Mouse (Mus musculus) bone marrow macrophage, adult 2 months (primary cell): ENCODE measurements at regions not wholly inside any gene's neighbourhood (a gene's known extent, or its start where the extent isn't known, plus 50 kb on each side); places are given as distances from the start of the nearest gene placed in this dataset.

Experiments
- H3K27ac ChIP-seq: 2 replicates; pipeline ENCODE4 v1.5.1; 2012; ENCODE audit warnings: low read depth, low read length; ENCODE audit not compliant: insufficient read depth
- H3K4me1 ChIP-seq: 2 replicates; pipeline ENCODE4 v1.6.1; 2012; ENCODE audit warnings: low read length; ENCODE audit not compliant: control insufficient read depth, insufficient read depth
- H3K4me3 ChIP-seq: 2 replicates; pipeline ENCODE4 v1.5.1; 2012; ENCODE audit warnings: mild to moderate bottlenecking, low read length, moderate library complexity; ENCODE audit not compliant: insufficient read depth
- CTCF ChIP-seq: IDR thresholded peaks from 2 replicates; pipeline ENCODE4 v1.5.1; 2012; ENCODE audit warnings: low read depth, mild to moderate bottlenecking, low read length, moderate library complexity
- POLR2A ChIP-seq: IDR thresholded peaks from 2 replicates; pipeline ENCODE4 v1.6.1; 2012; ENCODE audit warnings: mild to moderate bottlenecking, low read depth, low read length, borderline replicate concordance

DNA sequence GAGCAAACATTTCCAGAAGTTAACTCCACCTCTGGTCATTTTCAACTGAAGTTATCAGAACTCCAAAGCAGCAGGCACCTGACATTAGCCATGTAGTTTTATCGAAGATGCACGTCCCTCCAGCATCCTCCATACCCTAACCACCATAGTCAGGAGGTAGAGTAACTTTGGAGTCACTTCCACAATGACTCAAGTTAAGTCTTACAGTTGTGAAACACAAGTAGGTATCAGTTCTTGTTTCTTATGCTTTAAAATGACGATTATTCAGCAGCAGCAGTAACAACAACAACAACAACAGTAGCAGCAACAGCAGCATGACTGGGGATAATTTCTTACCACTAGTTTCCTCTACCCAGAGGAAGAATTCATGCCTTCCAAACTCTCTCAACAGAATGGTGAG, 51.3 kb upstream of the Tank start:
- TF ChIP-seq CTCF (no peak), POLR2A (no peak)
- H3K27ac ChIP-seq = no peak overlapping the region
- H3K4me1 ChIP-seq = peaks cover 10% of the 10 kb centered on the region
- H3K4me3 ChIP-seq = no peak overlapping the region

DNA sequence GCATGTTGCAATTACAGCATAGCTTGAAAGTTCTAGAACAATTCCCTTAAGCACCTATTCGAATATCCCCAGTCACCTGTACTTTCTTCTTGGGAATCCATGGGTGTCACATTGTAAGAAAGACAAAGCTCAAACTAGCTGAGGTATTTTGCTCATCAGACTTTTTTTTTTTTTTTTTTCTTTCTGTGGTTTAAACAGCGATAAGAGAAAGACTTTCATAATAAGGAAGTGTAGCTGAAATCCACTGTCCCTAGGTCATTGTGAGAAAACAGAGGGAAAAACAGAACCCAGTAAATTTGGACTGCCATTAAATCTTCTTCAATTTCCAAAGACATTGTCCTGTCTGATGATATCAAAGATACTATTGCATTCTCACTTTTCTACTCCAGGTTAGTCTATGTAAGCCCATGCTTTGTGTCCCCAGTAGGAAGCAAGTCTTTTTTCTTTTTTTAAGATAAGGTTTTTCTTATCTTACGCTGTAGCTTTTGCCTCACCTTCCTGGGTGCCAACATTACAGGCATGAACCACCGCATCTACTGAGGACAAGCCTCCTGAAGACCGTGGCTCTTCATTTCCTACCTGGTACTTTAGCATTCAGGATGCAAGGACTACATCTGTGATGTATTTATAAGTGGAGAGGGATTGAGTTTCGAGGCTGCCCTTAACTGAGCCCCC, 54.2 kb upstream of the Tank start:
- Histone ChIP-seq H3K27ac (no peak overlapping the region), H3K4me1 (peaks cover 10% of the 10 kb centered on the region), H3K4me3 (no peak overlapping the region)
- no peak for TF ChIP-seq CTCF
- no peak for TF ChIP-seq POLR2A

DNA sequence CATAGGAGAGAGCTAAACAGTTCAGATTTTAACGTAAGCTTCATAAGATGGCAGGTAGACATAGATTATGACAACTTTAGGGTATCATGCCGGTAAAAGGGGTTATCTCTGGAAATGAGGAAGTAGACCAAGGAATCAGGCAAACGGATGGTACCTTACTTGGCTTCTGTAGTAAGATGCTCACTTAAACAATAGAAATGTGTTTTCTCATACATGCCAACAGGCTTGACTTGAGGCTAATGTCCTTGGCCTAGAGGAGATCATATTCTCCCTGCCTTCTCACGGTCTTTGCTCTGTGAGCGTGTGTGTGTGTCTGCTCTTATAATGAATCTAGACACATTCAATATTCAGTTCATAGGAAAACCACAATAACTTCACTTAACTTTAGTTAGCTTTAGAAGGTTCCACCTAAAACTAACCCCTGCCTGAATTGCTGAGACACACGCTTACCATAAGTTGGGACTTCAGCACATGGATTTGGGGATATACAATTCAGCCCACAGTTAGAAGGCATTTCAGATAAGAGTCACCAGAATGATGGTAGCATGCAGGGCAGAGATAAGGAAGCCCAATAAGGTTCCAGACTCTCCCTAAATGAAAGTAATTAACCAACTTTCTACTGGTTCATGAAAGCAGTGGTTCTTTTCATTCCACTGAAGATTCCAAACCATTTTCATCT, 63.8 kb upstream of the Tank start:
- Histone ChIP-seq H3K4me3 (0 out of 2 replicates have a peak overlapping the region, but pooled peaks have one; percentile 14), H3K27ac (peak overlapping the region; percentile 95), H3K4me1 (peaks cover 23% of the 10 kb centered on the region)
- no peak for TF ChIP-seq CTCF
- no peak for TF ChIP-seq POLR2A

DNA sequence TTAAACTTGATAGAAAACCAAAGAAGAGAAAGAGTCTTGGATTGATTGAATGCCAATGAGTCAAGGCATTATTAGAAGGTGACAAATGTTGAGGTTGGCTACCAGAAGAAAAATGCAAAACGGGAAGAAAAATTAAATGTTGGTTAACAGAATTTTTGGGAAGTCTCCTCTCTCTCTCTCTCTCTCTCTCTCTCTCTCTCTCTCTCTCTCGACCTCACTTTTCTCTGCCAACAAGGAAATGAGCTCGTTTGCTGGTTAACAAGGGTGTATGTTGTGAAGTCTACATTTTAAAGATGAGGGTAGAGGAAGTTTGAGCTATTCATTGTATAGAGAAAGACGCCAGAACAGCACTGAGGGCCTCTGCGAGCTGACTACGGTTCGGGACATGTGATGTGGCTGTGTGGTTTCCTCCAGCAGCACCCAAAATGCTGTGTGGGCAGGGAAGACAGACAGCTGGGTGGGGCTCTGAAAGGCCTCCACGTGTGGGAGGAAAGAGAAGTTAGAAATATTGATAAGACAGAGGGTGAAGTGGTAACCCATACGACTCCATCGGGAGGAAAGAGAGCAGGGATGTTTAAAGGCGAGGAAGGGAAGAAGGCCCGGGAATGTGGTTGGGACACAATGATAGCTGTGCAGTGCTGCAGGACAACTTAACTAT, 64.5 kb upstream of the Tank start:
- H3K4me3 ChIP-seq = 0 out of 2 replicates have a peak overlapping the region, but pooled peaks have one; percentile 14
- peaks cover 23% of the 10 kb centered on the region for H3K4me1 ChIP-seq
- H3K27ac ChIP-seq = peak overlapping the region; percentile 95
- TF ChIP-seq POLR2A (no peak), CTCF (no peak)

DNA sequence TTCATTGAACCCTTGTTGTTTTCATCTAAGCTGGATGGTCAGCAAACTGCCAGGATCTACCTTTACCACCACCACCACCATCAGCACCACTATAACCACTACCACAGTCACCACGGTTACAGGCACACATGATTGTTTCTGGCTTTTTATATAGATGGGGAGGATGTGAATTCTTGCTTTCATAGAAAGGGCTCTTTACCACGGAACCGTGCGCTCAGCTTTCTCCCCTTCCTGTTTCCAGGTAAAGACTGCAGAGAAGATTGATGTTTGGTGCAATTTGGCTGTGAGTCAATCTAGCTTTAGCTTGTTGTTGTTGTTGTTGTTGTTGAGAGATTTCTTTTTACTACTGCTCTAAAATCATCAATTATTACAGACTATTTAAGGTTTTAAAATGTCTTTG, 74.8 kb upstream of the Tank start:
- H3K4me1 ChIP-seq = no peaks in the 10 kb centered on the region
- TF ChIP-seq POLR2A (no peak), CTCF (no peak)
- no peak overlapping the region for H3K4me3 ChIP-seq
- no peak overlapping the region for H3K27ac ChIP-seq

DNA sequence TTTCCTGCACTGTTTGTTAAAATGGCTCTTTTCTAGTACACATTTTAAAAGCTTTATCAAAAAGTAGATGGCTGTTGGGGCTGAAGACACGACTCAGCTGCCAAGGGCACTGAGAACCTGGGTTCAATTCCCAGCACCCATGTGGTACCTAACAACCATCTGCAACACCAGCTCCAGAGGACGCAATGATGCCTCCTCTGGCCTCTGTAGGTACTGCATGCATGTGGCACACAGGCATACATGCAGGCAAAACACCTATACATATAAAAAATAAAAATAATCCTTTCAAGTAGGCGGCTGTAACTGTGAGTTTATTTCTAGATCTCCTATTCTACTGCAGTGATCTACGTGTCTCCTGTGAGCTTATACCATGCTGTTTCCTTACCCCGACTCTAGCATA, 76.5 kb upstream of the Tank start:
- TF ChIP-seq POLR2A (no peak), CTCF (no peak)
- H3K4me1 ChIP-seq = 0 out of 2 replicates have a peak, but pooled peaks cover 2% of the 10 kb centered on the region
- no peak overlapping the region for H3K4me3 ChIP-seq
- no peak overlapping the region for H3K27ac ChIP-seq

DNA sequence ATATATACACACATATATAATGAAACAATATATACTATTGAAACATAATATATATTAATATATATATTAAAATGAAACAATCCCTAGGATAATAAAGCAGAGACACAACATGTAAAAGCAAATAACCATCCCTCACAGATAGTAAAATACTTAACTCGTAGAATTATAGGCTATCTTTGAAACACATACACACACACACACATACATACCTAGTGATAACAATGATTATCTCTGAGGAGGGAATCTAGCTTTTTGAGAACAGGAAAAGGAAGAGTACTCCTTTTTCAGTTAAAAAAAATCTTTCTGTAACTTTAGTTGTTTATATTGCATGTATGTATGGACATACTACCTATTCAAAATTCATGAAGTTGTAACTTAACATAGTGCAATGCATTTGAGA, 79.1 kb upstream of the Tank start:
- TF ChIP-seq POLR2A = no peak
- no peak for TF ChIP-seq CTCF

DNA sequence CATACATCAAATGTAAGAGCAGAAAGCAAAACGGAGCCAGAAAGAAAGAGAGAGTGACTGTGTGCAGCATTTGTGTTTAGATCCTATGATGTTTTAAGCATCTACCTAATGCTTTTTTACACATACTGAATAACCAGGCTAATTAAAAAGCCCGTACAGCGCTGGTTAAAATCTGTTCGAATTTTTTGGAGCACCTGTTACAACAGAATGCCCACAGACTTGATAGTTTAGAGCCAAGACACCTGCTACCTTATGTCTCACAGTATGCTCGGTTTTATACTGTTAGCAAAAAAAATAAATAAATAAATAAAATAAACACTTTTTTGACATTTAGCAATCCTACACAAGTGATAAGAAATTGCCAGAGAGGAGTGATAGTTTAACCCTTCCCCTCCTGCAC, 80.5 kb upstream of the Tank start:
- no peak for TF ChIP-seq CTCF
- no peak for TF ChIP-seq POLR2A
- Histone ChIP-seq H3K4me3 (no peak overlapping the region), H3K4me1 (0 out of 2 replicates have a peak, but pooled peaks cover 2% of the 10 kb centered on the region), H3K27ac (no peak overlapping the region)

More for the DNA sequence above, 79.1 kb upstream of the Tank start:
- Histone ChIP-seq H3K4me3 (no peak overlapping the region), H3K27ac (no peak overlapping the region), H3K4me1 (0 out of 2 replicates have a peak, but pooled peaks cover 2% of the 10 kb centered on the region)

DNA sequence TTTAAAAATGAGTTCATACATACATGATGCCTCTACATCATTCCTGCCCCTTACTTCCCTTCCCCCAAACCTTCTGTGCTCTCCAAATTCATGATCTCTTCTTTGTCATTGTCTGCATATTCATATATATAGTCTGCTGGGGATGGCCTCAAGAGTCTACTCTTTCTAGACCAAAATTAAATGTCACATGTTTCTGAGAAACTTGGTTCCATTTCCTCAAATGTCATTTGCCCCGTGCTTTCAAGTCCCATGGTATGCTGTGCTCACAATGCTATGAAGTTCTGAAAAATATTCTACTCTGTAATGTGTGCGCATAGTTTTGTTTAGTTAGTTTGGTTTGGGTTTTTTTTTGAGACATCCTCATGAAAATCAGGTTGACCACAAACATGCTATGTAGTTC, 81.4 kb upstream of the Tank start:
- Histone ChIP-seq H3K4me1 (0 out of 2 replicates have a peak, but pooled peaks cover 2% of the 10 kb centered on the region), H3K27ac (no peak overlapping the region), H3K4me3 (no peak overlapping the region)
- no peak for TF ChIP-seq CTCF
- TF ChIP-seq POLR2A = no peak

DNA sequence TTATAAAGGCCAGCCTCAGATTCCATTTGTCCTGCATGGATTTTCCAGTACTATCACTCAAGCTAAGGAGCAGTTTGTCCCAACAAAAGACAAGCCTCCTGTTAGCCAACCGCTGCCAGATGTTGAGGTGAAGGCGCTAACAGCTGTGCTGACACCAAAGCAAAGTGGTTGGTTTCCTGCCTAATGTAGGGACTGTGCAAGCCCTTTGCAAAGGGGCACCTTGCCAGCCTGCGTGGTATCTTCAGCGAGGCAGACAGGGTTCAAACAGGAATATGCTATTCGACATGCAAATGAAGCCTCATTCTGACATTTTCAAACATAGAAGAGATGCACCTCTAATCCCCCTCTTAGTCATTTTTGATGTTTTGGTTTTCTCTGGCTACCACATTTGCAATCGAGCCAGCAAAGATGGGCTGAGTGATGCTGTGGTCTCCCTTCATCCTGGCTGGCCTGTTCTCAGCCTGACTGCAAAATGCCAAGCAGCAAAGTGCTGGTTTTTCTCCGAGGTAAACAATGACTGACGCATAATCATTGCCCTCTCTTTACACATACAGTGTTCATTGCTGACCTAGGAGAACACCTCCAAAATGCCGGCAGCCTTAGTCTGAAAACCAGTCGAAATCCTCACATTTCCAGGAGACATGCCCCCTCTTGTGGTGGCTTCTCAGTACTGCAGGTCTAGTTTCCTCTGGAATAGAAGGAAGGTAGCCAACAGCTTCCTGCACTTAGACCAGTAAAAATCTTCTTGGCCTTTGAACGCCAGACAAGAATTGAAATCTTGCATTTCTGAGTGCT, 84.3 kb upstream of the Tank start:
- TF ChIP-seq CTCF (peak; percentile 63), POLR2A (no peak)
- Histone ChIP-seq H3K4me3 (no peak overlapping the region), H3K4me1 (peaks cover 14% of the 10 kb centered on the region), H3K27ac (no peak overlapping the region)
